Mouse (Mus musculus) layer of hippocampus, adult 8-10 months (tissue): Measurements from ENCODE around the gene Gsc2. TPM values are rescaled to one million over a fixed set of nuclear protein-coding genes. Genes with fewer than 3 reads are reported as not detected.

Source experiments
- DNase-seq, 2 experiments: peaks; one replicate each; pipeline ENCODE4 v3.0.0; 2022; ENCODE audit warnings: low spot score in 2 of 2
- total RNA-seq, 4 experiments: library from RNA; stranded (reverse); gene quantifications; 2 replicates each; pipeline ENCODE4 v1.2.4; 2022

Gene Gsc2
- total RNA-seq, 4 experiments from 2014 or later, result not detected

GRCm38 (mm10) chr16:17865293-17865692 is 49.6 kb downstream of the Gsc2 start:
- DNase-seq, result no peak

Other genes starting within 250 kb of the Gsc2 start
- 10 to 100 TPM; 72.6 to 84.6 (median 78.3) TPM for gene Med15, start 182.2 kb downstream of the Gsc2 start, total RNA-seq
- gene Klhl22, start 155.4 kb downstream of the Gsc2 start, total RNA-seq, result 100 to 1,000 TPM in 2 of 4 experiments, 10 to 100 TPM in 2; 95.8 to 105 (median 101) TPM
- gene Scarf2, start 117.8 kb downstream of the Gsc2 start, total RNA-seq, result 1 to 10 TPM; 1.9 to 4.7 (median 3.0) TPM
- gene B830017H08Rik, start 81.9 kb downstream of the Gsc2 start, total RNA-seq, result 1 to 10 TPM; 2.7 to 3.9 (median 3.4) TPM
- 10 to 100 TPM in 3 of 4 experiments, 1 to 10 TPM in 1; 9.4 to 15.9 (median 12.6) TPM for gene Car15, start 76.7 kb downstream of the Gsc2 start, total RNA-seq
- 1 to 10 TPM in 3 of 4 experiments, under 1 TPM in 1; 0.73 to 2.6 (median 1.6) TPM for gene Gm20518, start 23.4 kb downstream of the Gsc2 start, total RNA-seq
- gene Tssk1, start 20.8 kb downstream of the Gsc2 start, total RNA-seq, result under 1 TPM in 1 of 4 experiments, not detected in 3; 0.16 TPM
- gene Dgcr2, start 16.5 kb downstream of the Gsc2 start, total RNA-seq, result 100 to 1,000 TPM in 3 of 4 experiments, 10 to 100 TPM in 1; 97.2 to 106 (median 103) TPM
- not detected for gene Tssk2, start 16.4 kb downstream of the Gsc2 start, total RNA-seq
- 10 to 100 TPM; 28.5 to 33.3 (median 30.7) TPM for gene Ess2, start 3.7 kb downstream of the Gsc2 start, total RNA-seq
- 10 to 100 TPM; 37.8 to 57.7 (median 47.1) TPM for gene Slc25a1, start 13.2 kb upstream of the Gsc2 start, total RNA-seq
- not detected for gene Vpreb2, start 65.4 kb upstream of the Gsc2 start, total RNA-seq
- 10 to 100 TPM; 72.9 to 89.1 (median 76.9) TPM for gene Dgcr6, start 137.8 kb upstream of the Gsc2 start, total RNA-seq
- gene Prodh, start 175.1 kb upstream of the Gsc2 start, total RNA-seq, result 10 to 100 TPM; 39.8 to 45.6 (median 40.5) TPM
- gene Rtn4r, start 212.6 kb upstream of the Gsc2 start, total RNA-seq, result 10 to 100 TPM; 96.1 to 98.8 (median 97.6) TPM